Mouse (Mus musculus): ENCODE measurements around the gene Gm21974. TPM values are rescaled to one million over a fixed set of nuclear protein-coding genes. Genes with fewer than 3 reads are reported as not detected.
A peak's percentile ranks its signal among the peaks of the same experiment; 100 is the strongest.
"Not testable (repeated sequence)": the region's sequence is repeated elsewhere in the genome, so short reads cannot be mapped to it uniquely, and the experiment has no call there.

Gene Gm21974
- polyA plus RNA-seq (2014; fragmentation: Nextera tagmentation; extraction: Ambion mirVana): not detected in 2 replicates

GRCm38 (mm10) chr7:127895442-127895841, at the start of gene Gm21974, which contains the start of gene Vkorc1:
Gene Gm21974, minus strand, starts transcription at chr7:127895454.
Gene Vkorc1, minus strand, starts transcription at chr7:127895617.
- peak within 1 kb of the TSS; percentile 61 for H3K9ac ChIP-seq (ENCODE audit: low read length)
- H3K9me3 ChIP-seq (ENCODE audit: control insufficient read depth, low read length): no peaks in the 10 kb centered on the region
- H3K27me3 ChIP-seq (ENCODE audit: control insufficient read depth, insufficient read depth, low read length): no peaks in the 10 kb centered on the region
- DNase-seq (ENCODE audit: low spot score) (peak; percentile 95), ATAC-seq (ENCODE audit: insufficient number of reproducible peaks, low FRiP score, low TSS enrichment, low read depth) (peak; percentile 96)
- peak within 1 kb of the TSS; percentile 73 for H3K4me2 ChIP-seq (ENCODE audit: low read depth, severe bottlenecking)
- no peak within 1 kb of the TSS; the same call in 1 of the 2 replicates for H3K27ac ChIP-seq (replicated peaks; ENCODE audit: low read depth, low read length)
- under 1% methylated on average over 26 of the region's 26 CpGs for WGBS
- 0 out of 2 replicates have a peak, but pooled peaks cover 5% of the 10 kb centered on the region for H3K4me1 ChIP-seq (ENCODE audit: control insufficient read depth, insufficient read depth, low read length)
- peak within 1 kb of the TSS; percentile 45 for H3K4me3 ChIP-seq (ENCODE audit: low read depth, low read length)
- peaks cover 4% of the 10 kb centered on the region; the same call in 1 of the 2 replicates for H3K36me3 ChIP-seq (ENCODE audit: control insufficient read depth, insufficient read depth, low read length)

GRCm38 (mm10) chr7:127944614-127945013, 49.4 kb upstream of the Gm21974 start:
- no peak overlapping the region for H3K4me3 ChIP-seq (ENCODE audit: low read depth, low read length)
- H3K9me3 ChIP-seq (ENCODE audit: control insufficient read depth, low read length): no peaks in the 10 kb centered on the region
- ATAC-seq (ENCODE audit: insufficient number of reproducible peaks, low FRiP score, low TSS enrichment, low read depth) (no peak), DNase-seq (ENCODE audit: low spot score) (peak; percentile 38)
- H3K4me1 ChIP-seq (ENCODE audit: control insufficient read depth, insufficient read depth, low read length): no peaks in the 10 kb centered on the region
- H3K27ac ChIP-seq (replicated peaks; ENCODE audit: low read depth, low read length): no peak overlapping the region
- H3K27me3 ChIP-seq (ENCODE audit: control insufficient read depth, insufficient read depth, low read length): peaks cover 18% of the 10 kb centered on the region
- no peak overlapping the region for H3K4me2 ChIP-seq (ENCODE audit: low read depth, severe bottlenecking)
- H3K36me3 ChIP-seq (ENCODE audit: control insufficient read depth, insufficient read depth, low read length): no peaks in the 10 kb centered on the region
- no peak overlapping the region for H3K9ac ChIP-seq (ENCODE audit: low read length)
- WGBS: 11% methylated on average over 23 of the region's 23 CpGs

GRCm38 (mm10) chr7:127942097-127942496, 46.8 kb upstream of the Gm21974 start:
- not testable (repeated sequence) for ATAC-seq (ENCODE audit: insufficient number of reproducible peaks, low FRiP score, low TSS enrichment, low read depth)
- peaks cover 18% of the 10 kb centered on the region for H3K27me3 ChIP-seq (ENCODE audit: control insufficient read depth, insufficient read depth, low read length)

GRCm38 (mm10) chr7:127936216-127936884, 41.1 kb upstream of the Gm21974 start:
- Histone ChIP-seq H3K4me2 (ENCODE audit: low read depth, severe bottlenecking) (peak overlapping the region; percentile 96), H3K9me3 (ENCODE audit: control insufficient read depth, low read length) (no peaks in the 10 kb centered on the region), H3K4me3 (ENCODE audit: low read depth, low read length) (peak overlapping the region; percentile 72), H3K27me3 (ENCODE audit: control insufficient read depth, insufficient read depth, low read length) (no peaks in the 10 kb centered on the region), H3K4me1 (ENCODE audit: control insufficient read depth, insufficient read depth, low read length) (0 out of 2 replicates have a peak, but pooled peaks cover 3% of the 10 kb centered on the region), H3K9ac (ENCODE audit: low read length) (peak overlapping the region; percentile 75), H3K36me3 (ENCODE audit: control insufficient read depth, insufficient read depth, low read length) (no peaks in the 10 kb centered on the region), H3K27ac (replicated peaks; ENCODE audit: low read depth, low read length) (no peak overlapping the region)
- 54% methylated on average over 18 of the region's 18 CpGs for WGBS
- DNase-seq (ENCODE audit: low spot score): no peak
- ATAC-seq (ENCODE audit: insufficient number of reproducible peaks, low FRiP score, low TSS enrichment, low read depth): no peak

More at GRCm38 (mm10) chr7:127942097-127942496, 46.8 kb upstream of the Gm21974 start:
- H3K36me3 ChIP-seq (ENCODE audit: control insufficient read depth, insufficient read depth, low read length); H3K9me3 ChIP-seq (ENCODE audit: control insufficient read depth, low read length); DNase-seq (ENCODE audit: low spot score); H3K27ac ChIP-seq (replicated peaks; ENCODE audit: low read depth, low read length); H3K4me1 ChIP-seq (ENCODE audit: control insufficient read depth, insufficient read depth, low read length); H3K9ac ChIP-seq (ENCODE audit: low read length); H3K4me2 ChIP-seq (ENCODE audit: low read depth, severe bottlenecking); H3K4me3 ChIP-seq (ENCODE audit: low read depth, low read length): not testable (repeated sequence)
- 58% methylated on average over 2 of the region's 2 CpGs for WGBS

GRCm38 (mm10) chr7:127935748-127936159, 40.5 kb upstream of the Gm21974 start:
- Histone ChIP-seq H3K9ac (ENCODE audit: low read length) (peak overlapping the region; percentile 75), H3K27ac (replicated peaks; ENCODE audit: low read depth, low read length) (no peak overlapping the region), H3K4me2 (ENCODE audit: low read depth, severe bottlenecking) (peak overlapping the region; percentile 96), H3K9me3 (ENCODE audit: control insufficient read depth, low read length) (no peaks in the 10 kb centered on the region), H3K36me3 (ENCODE audit: control insufficient read depth, insufficient read depth, low read length) (no peaks in the 10 kb centered on the region), H3K27me3 (ENCODE audit: control insufficient read depth, insufficient read depth, low read length) (no peaks in the 10 kb centered on the region), H3K4me1 (ENCODE audit: control insufficient read depth, insufficient read depth, low read length) (0 out of 2 replicates have a peak, but pooled peaks cover 3% of the 10 kb centered on the region), H3K4me3 (ENCODE audit: low read depth, low read length) (peak overlapping the region; percentile 72)
- 1% methylated on average over 36 of the region's 38 CpGs for WGBS
- DNase-seq (ENCODE audit: low spot score) (no peak), ATAC-seq (ENCODE audit: insufficient number of reproducible peaks, low FRiP score, low TSS enrichment, low read depth) (0 out of 2 replicates have a peak, but pooled peaks have one; percentile 9)

- Histone ChIP-seq H3K4me1 (ENCODE audit: control insufficient read depth, insufficient read depth, low read length) (0 out of 2 replicates have a peak, but pooled peaks cover 3% of the 10 kb centered on the region), H3K9ac (ENCODE audit: low read length) (peak overlapping the region; percentile 75), H3K4me3 (ENCODE audit: low read depth, low read length) (peak overlapping the region; percentile 72), H3K27ac (replicated peaks; ENCODE audit: low read depth, low read length) (no peak overlapping the region), H3K4me2 (ENCODE audit: low read depth, severe bottlenecking) (peak overlapping the region; percentile 96), H3K27me3 (ENCODE audit: control insufficient read depth, insufficient read depth, low read length) (peaks cover 2% of the 10 kb centered on the region; the same call in 1 of the 2 replicates), H3K36me3 (ENCODE audit: control insufficient read depth, insufficient read depth, low read length) (no peaks in the 10 kb centered on the region), H3K9me3 (ENCODE audit: control insufficient read depth, low read length) (no peaks in the 10 kb centered on the region)
- WGBS: 7% methylated on average over 32 of the region's 32 CpGs
- ATAC-seq (ENCODE audit: insufficient number of reproducible peaks, low FRiP score, low TSS enrichment, low read depth): peak; percentile 93
- peak; percentile 96 for DNase-seq (ENCODE audit: low spot score)
These were observed 39.9 kb upstream of the Gm21974 start for GRCm38 (mm10) chr7:127935028-127935722.

GRCm38 (mm10) chr7:127934075-127934474, 38.8 kb upstream of the Gm21974 start:
- Histone ChIP-seq H3K4me1 (ENCODE audit: control insufficient read depth, insufficient read depth, low read length) (0 out of 2 replicates have a peak, but pooled peaks cover 3% of the 10 kb centered on the region), H3K4me3 (ENCODE audit: low read depth, low read length) (no peak overlapping the region), H3K9me3 (ENCODE audit: control insufficient read depth, low read length) (no peaks in the 10 kb centered on the region), H3K9ac (ENCODE audit: low read length) (no peak overlapping the region; the same call in 1 of the 2 replicates), H3K4me2 (ENCODE audit: low read depth, severe bottlenecking) (no peak overlapping the region; the same call in 1 of the 2 replicates), H3K27me3 (ENCODE audit: control insufficient read depth, insufficient read depth, low read length) (peaks cover 12% of the 10 kb centered on the region), H3K27ac (replicated peaks; ENCODE audit: low read depth, low read length) (no peak overlapping the region), H3K36me3 (ENCODE audit: control insufficient read depth, insufficient read depth, low read length) (no peaks in the 10 kb centered on the region)
- 91% methylated on average over 5 of the region's 5 CpGs for WGBS
- DNase-seq (ENCODE audit: low spot score) (no peak), ATAC-seq (ENCODE audit: insufficient number of reproducible peaks, low FRiP score, low TSS enrichment, low read depth) (no peak)

- Histone ChIP-seq H3K4me2 (ENCODE audit: low read depth, severe bottlenecking) (no peak overlapping the region), H3K27ac (replicated peaks; ENCODE audit: low read depth, low read length) (no peak overlapping the region), H3K9me3 (ENCODE audit: control insufficient read depth, low read length) (no peaks in the 10 kb centered on the region), H3K9ac (ENCODE audit: low read length) (no peak overlapping the region), H3K27me3 (ENCODE audit: control insufficient read depth, insufficient read depth, low read length) (peaks cover 18% of the 10 kb centered on the region), H3K4me3 (ENCODE audit: low read depth, low read length) (no peak overlapping the region), H3K4me1 (ENCODE audit: control insufficient read depth, insufficient read depth, low read length) (0 out of 2 replicates have a peak, but pooled peaks cover 3% of the 10 kb centered on the region), H3K36me3 (ENCODE audit: control insufficient read depth, insufficient read depth, low read length) (no peaks in the 10 kb centered on the region)
- no peak for DNase-seq (ENCODE audit: low spot score)
- ATAC-seq (ENCODE audit: insufficient number of reproducible peaks, low FRiP score, low TSS enrichment, low read depth): no peak
- WGBS: 18% methylated on average over 13 of the region's 13 CpGs
These were observed 37.2 kb upstream of the Gm21974 start for GRCm38 (mm10) chr7:127932273-127933031.
